Comparison of ENCODE assay signal across 11 mouse cellular contexts in genomic region chr7:84805224-84805623, GRCm38 (mm10). TPM values are rescaled to one million over a fixed set of nuclear protein-coding genes. Genes with fewer than 3 reads are reported as not detected.
DNase-seq lines count a peak whose midpoint lies in the region; ATAC-seq and TF ChIP-seq lines count a peak whose summit lies in the region.
"Had no signal": no experiment of that assay in that cellular context is flagged by ENCODE, and none has a peak within 500 bp of the region (broad histone marks: within the 10 kb centered on the region; RNA-seq: fewer than 3 reads in every experiment).

No protein-coding gene starts in this region.

- H3K4me3 ChIP-seq in hindbrain, embryonic 11.5 days (ENCODE audit: low read depth, low read length): no peak overlapping the region
- no peak overlapping the region for H3K4me3 ChIP-seq in hindbrain, embryonic 13.5 days
- H3K4me3 ChIP-seq in midbrain, embryonic 12.5 days: no peak overlapping the region
- H3K4me3 ChIP-seq in midbrain, embryonic 13.5 days (replicated peaks): no peak overlapping the region
- H3K4me3 ChIP-seq in stomach, postnatal 0 days (ENCODE audit: low read depth, low read length): no peak overlapping the region

- H3K27me3 ChIP-seq in hindbrain, embryonic 11.5 days (ENCODE audit: control insufficient read depth, insufficient read depth, low read length): no peaks in the 10 kb centered on the region
- H3K27me3 ChIP-seq in hindbrain, embryonic 13.5 days: peaks cover 2% of the 10 kb centered on the region; the same call in 1 of the 2 replicates
- no peaks in the 10 kb centered on the region; the same call in 1 of the 2 replicates for H3K27me3 ChIP-seq in midbrain, embryonic 12.5 days
- no peaks in the 10 kb centered on the region for H3K27me3 ChIP-seq in midbrain, embryonic 13.5 days
- H3K27me3 ChIP-seq in stomach, postnatal 0 days (ENCODE audit: control insufficient read depth, insufficient read depth, low read length): no peaks in the 10 kb centered on the region

- no peaks in the 10 kb centered on the region for H3K4me1 ChIP-seq in hindbrain, embryonic 11.5 days (replicated peaks; ENCODE audit: control insufficient read depth, insufficient read depth, low read length)
- H3K4me1 ChIP-seq in hindbrain, embryonic 13.5 days (replicated peaks): no peaks in the 10 kb centered on the region
- no peaks in the 10 kb centered on the region for H3K4me1 ChIP-seq in midbrain, embryonic 12.5 days
- no peaks in the 10 kb centered on the region for H3K4me1 ChIP-seq in midbrain, embryonic 13.5 days (replicated peaks)
- H3K4me1 ChIP-seq in stomach, postnatal 0 days (replicated peaks; ENCODE audit: control insufficient read depth, insufficient read depth): no peaks in the 10 kb centered on the region

- no peak for ATAC-seq in hindbrain, embryonic 11.5 days (ENCODE audit: low FRiP score)
- ATAC-seq in hindbrain, embryonic 13.5 days (ENCODE audit: low FRiP score): no peak
- 0 out of 2 replicates have a peak, but pooled peaks have one; percentile 27 for ATAC-seq in midbrain, embryonic 12.5 days (ENCODE audit: low FRiP score, low read depth)
- ATAC-seq in midbrain, embryonic 13.5 days: no peak
- ATAC-seq in stomach, postnatal 0 days (ENCODE audit: low FRiP score, low TSS enrichment): no peak

- peak; percentile 68 for TF ChIP-seq CTCF in stomach, postnatal 0 days (IDR thresholded peaks at IDR 0.05; ENCODE audit: low read depth)

- H3K9me3 ChIP-seq in hindbrain, embryonic 11.5 days (ENCODE audit: control insufficient read depth, low read length): no peaks in the 10 kb centered on the region
- no peaks in the 10 kb centered on the region for H3K9me3 ChIP-seq in hindbrain, embryonic 13.5 days
- H3K9me3 ChIP-seq in midbrain, embryonic 12.5 days: no peaks in the 10 kb centered on the region
- no peaks in the 10 kb centered on the region for H3K9me3 ChIP-seq in midbrain, embryonic 13.5 days
- H3K9me3 ChIP-seq in stomach, postnatal 0 days (ENCODE audit: control insufficient read depth, low read length): no peaks in the 10 kb centered on the region

- 20% methylated on average over 1 of the region's 1 CpGs for WGBS in hindbrain, embryonic 11.5 days
- 49% methylated on average over 1 of the region's 1 CpGs for WGBS in hindbrain, embryonic 13.5 days
- WGBS in midbrain, embryonic 12.5 days: 57% methylated on average over 1 of the region's 1 CpGs
- WGBS in midbrain, embryonic 13.5 days: 46% methylated on average over 1 of the region's 1 CpGs
- 32% methylated on average over 1 of the region's 1 CpGs for WGBS in stomach, postnatal 0 days

- H3K4me2 ChIP-seq in hindbrain, embryonic 11.5 days (replicated peaks; ENCODE audit: low read depth, low read length): no peak overlapping the region
- H3K4me2 ChIP-seq in hindbrain, embryonic 13.5 days: no peak overlapping the region
- no peak overlapping the region for H3K4me2 ChIP-seq in midbrain, embryonic 12.5 days (replicated peaks)
- H3K4me2 ChIP-seq in midbrain, embryonic 13.5 days (replicated peaks): no peak overlapping the region
- H3K4me2 ChIP-seq in stomach, postnatal 0 days (replicated peaks; ENCODE audit: low read depth): no peak overlapping the region

- no peak overlapping the region for H3K9ac ChIP-seq in hindbrain, embryonic 11.5 days (ENCODE audit: low read depth, low read length)
- H3K9ac ChIP-seq in hindbrain, embryonic 13.5 days: no peak overlapping the region
- H3K9ac ChIP-seq in midbrain, embryonic 12.5 days (replicated peaks): no peak overlapping the region
- H3K9ac ChIP-seq in midbrain, embryonic 13.5 days (replicated peaks): no peak overlapping the region
- H3K9ac ChIP-seq in stomach, postnatal 0 days (ENCODE audit: low read length): no peak overlapping the region

- H3K36me3 ChIP-seq in hindbrain, embryonic 11.5 days (ENCODE audit: control insufficient read depth, insufficient read depth, low read length): no peaks in the 10 kb centered on the region
- H3K36me3 ChIP-seq in hindbrain, embryonic 13.5 days: no peaks in the 10 kb centered on the region
- no peaks in the 10 kb centered on the region for H3K36me3 ChIP-seq in midbrain, embryonic 12.5 days
- H3K36me3 ChIP-seq in midbrain, embryonic 13.5 days: no peaks in the 10 kb centered on the region
- no peaks in the 10 kb centered on the region for H3K36me3 ChIP-seq in stomach, postnatal 0 days (ENCODE audit: control insufficient read depth, insufficient read depth, low read length)

- no peak overlapping the region for H3K27ac ChIP-seq in hindbrain, embryonic 11.5 days (ENCODE audit: low read depth, low read length)
- H3K27ac ChIP-seq in hindbrain, embryonic 13.5 days: no peak overlapping the region
- H3K27ac ChIP-seq in midbrain, embryonic 12.5 days (replicated peaks): no peak overlapping the region
- no peak overlapping the region for H3K27ac ChIP-seq in midbrain, embryonic 13.5 days
- H3K27ac ChIP-seq in stomach, postnatal 0 days (replicated peaks): no peak overlapping the region

- DNase-seq in hindbrain, embryonic 11.5 days (ENCODE audit: low spot score): peak; percentile 24
- DNase-seq in c-Kit-positive CD71-positive TER-119-negative erythroid progenitor cells, embryonic 14.5 days (ENCODE audit: low read depth): peak; percentile 7
- DNase-seq in stomach, postnatal 0 days (ENCODE audit: low spot score): no peak
- no peak for DNase-seq in urinary bladder, postnatal 4 days (ENCODE audit: low spot score in 2 of 2)
- no peak for DNase-seq in thymus, postnatal 4 days
- DNase-seq: heart, postnatal 14 days; thymus, postnatal 14 days had no signal

- TF ChIP-seq EP300 in stomach, postnatal 0 days (optimal IDR thresholded peaks at IDR 0.05): no peak

RNA-seq across cellular contexts. Expression of gene Olfr291, which starts 48.1 kb away (rescaled TPM):
- polyA plus RNA-seq in hindbrain, embryonic 11.5 days (2014; fragmentation: Nextera tagmentation; extraction: Ambion mirVana): not detected in 2 replicates
- not detected in 2 replicates for polyA plus RNA-seq in hindbrain, embryonic 13.5 days (2015; fragmentation: Nextera tagmentation; extraction: Ambion mirVana)
- not detected in 2 replicates for polyA plus RNA-seq in midbrain, embryonic 12.5 days (2016; fragmentation: Nextera tagmentation; extraction: Ambion mirVana)
- not detected in 2 replicates for polyA plus RNA-seq in midbrain, embryonic 13.5 days (2015; fragmentation: Nextera tagmentation; extraction: Ambion mirVana)
- polyA plus RNA-seq in stomach, postnatal 0 days (2015; fragmentation: Nextera tagmentation; extraction: Ambion mirVana): not detected in 2 replicates
- polyA plus RNA-seq: liver, embryonic 16.5 days had no signal

Comparison
In these comparisons a context has a peak if more than half of its experiments do, and no peak if none do; other contexts are left out.
1. DNase-seq: peak in hindbrain, embryonic 11.5 days (single experiment) and c-Kit-positive CD71-positive TER-119-negative erythroid progenitor cells, embryonic 14.5 days (single experiment); none in stomach, postnatal 0 days (single experiment), urinary bladder, postnatal 4 days (0 of 2) and thymus, postnatal 4 days (single experiment).